8 mouse cellular contexts compared by ENCODE assay signal in genomic region chr15:96488941-96489786, GRCm38 (mm10). TPM values are rescaled to one million over a fixed set of nuclear protein-coding genes. Genes with fewer than 3 reads are reported as not detected.
DNase-seq lines count a peak whose midpoint lies in the region; ATAC-seq and TF ChIP-seq lines count a peak whose summit lies in the region.

No protein-coding gene starts in this region.

- H3K27me3 ChIP-seq in heart, embryonic 15.5 days, result no peaks in the 10 kb centered on the region
- H3K27me3 ChIP-seq in liver, adult 2 months (ENCODE audit: control insufficient read depth, insufficient read depth, low read length), result no peaks in the 10 kb centered on the region
- no peaks in the 10 kb centered on the region for H3K27me3 ChIP-seq in neural tube, embryonic 15.5 days (replicated peaks)

- ATAC-seq in heart, embryonic 15.5 days (replicated peaks; ENCODE audit: insufficient number of reproducible peaks, insufficient read depth, low FRiP score, low read depth), result 0 out of 2 replicates have a peak, but pooled peaks have one; percentile 60
- no peak for ATAC-seq in neural tube, embryonic 15.5 days (ENCODE audit: low FRiP score)

- no peaks in the 10 kb centered on the region for H3K36me3 ChIP-seq in heart, embryonic 15.5 days
- H3K36me3 ChIP-seq in liver, adult 2 months (ENCODE audit: control insufficient read depth, insufficient read depth, low read length), result no peaks in the 10 kb centered on the region
- no peaks in the 10 kb centered on the region for H3K36me3 ChIP-seq in neural tube, embryonic 15.5 days

- TF ChIP-seq CTCF in liver, adult 2 months (IDR thresholded peaks at IDR 0.05; ENCODE audit: low read depth, low read length), result peak; percentile 49

- no peak overlapping the region for H3K9ac ChIP-seq in heart, embryonic 15.5 days
- H3K9ac ChIP-seq in liver, adult 2 months (ENCODE audit: low read depth, low read length), result no peak overlapping the region
- 0 out of 2 replicates have a peak overlapping the region, but pooled peaks have one; percentile 0 for H3K9ac ChIP-seq in neural tube, embryonic 15.5 days (replicated peaks)

- peaks cover 3% of the 10 kb centered on the region; the same call in 1 of the 2 replicates for H3K4me1 ChIP-seq in heart, embryonic 15.5 days (replicated peaks)
- peaks cover 1% of the 10 kb centered on the region; the same call in 1 of the 2 replicates for H3K4me1 ChIP-seq in liver, adult 2 months (ENCODE audit: control insufficient read depth, insufficient read depth, low read length)
- H3K4me1 ChIP-seq in neural tube, embryonic 15.5 days, result peaks cover 41% of the 10 kb centered on the region

- WGBS in heart, embryonic 15.5 days, result 27% methylated on average over 20 of the region's 20 CpGs
- WGBS in liver, adult 2 months, result 44% methylated on average over 20 of the region's 20 CpGs
- WGBS in neural tube, embryonic 15.5 days, result 18% methylated on average over 20 of the region's 20 CpGs

- no peak overlapping the region for H3K27ac ChIP-seq in heart, embryonic 15.5 days
- H3K27ac ChIP-seq in liver, adult 2 months (replicated peaks; ENCODE audit: insufficient read depth, low read depth, low read length), result no peak overlapping the region
- 0 out of 2 replicates have a peak overlapping the region, but pooled peaks have one; percentile 15 for H3K27ac ChIP-seq in neural tube, embryonic 15.5 days (replicated peaks)

- H3K9me3 ChIP-seq in heart, embryonic 15.5 days (replicated peaks), result no peaks in the 10 kb centered on the region
- H3K9me3 ChIP-seq in neural tube, embryonic 15.5 days (replicated peaks), result no peaks in the 10 kb centered on the region

- DNase-seq in adrenal gland, postnatal 10 days, result peak; percentile 22
- DNase-seq in adrenal gland, adult (ENCODE audit: inconsistent age in 2 of 2, low spot score in 1 of 2), result no peak
- peak; percentile 85 for DNase-seq in 3T3-L1 (ENCODE audit: low read depth, low spot score)
- DNase-seq in embryo, embryonic 11.5 days (ENCODE audit: low read depth, low spot score), result peak; percentile 32
- no peak for DNase-seq in liver, adult 2 months (ENCODE audit: extremely low read depth, low read depth, low spot score)
- no peak for DNase-seq in layer of hippocampus, adult 18-20 months (ENCODE audit: low spot score in 2 of 2)

- H3K4me3 ChIP-seq in heart, embryonic 15.5 days, result no peak overlapping the region
- no peak overlapping the region for H3K4me3 ChIP-seq in liver, adult 2 months (ENCODE audit: insufficient read depth, low read depth, low read length)
- no peak overlapping the region; the same call in 1 of the 2 replicates for H3K4me3 ChIP-seq in neural tube, embryonic 15.5 days (replicated peaks)

- H3K79me2 ChIP-seq in liver, adult 2 months (ENCODE audit: control insufficient read depth, insufficient read depth, low read length), result no peaks in the 10 kb centered on the region

- H3K4me2 ChIP-seq in heart, embryonic 15.5 days, result peak overlapping the region; percentile 31
- peak overlapping the region; percentile 50 for H3K4me2 ChIP-seq in neural tube, embryonic 15.5 days

- TF ChIP-seq POLR2A in liver, adult 2 months (IDR thresholded peaks at IDR 0.05; ENCODE audit: extremely low read depth, insufficient read depth, low read length), result no peak

RNA-seq across cellular contexts. Expression of gene Scaf11, which starts 28.5 kb away (rescaled TPM):
- total RNA-seq in adrenal gland, postnatal 10 days (2021), result 10 to 100 TPM; 65.7 to 78.4 TPM
- 51.8 and 55.1 TPM in 2 replicates for polyA plus RNA-seq in heart, embryonic 15.5 days (2015; fragmentation: Nextera tagmentation; extraction: Ambion mirVana)
- 29.2 and 31.1 TPM in 2 replicates for total RNA-seq in liver, adult 2 months (2014; rRNA removed)
- polyA plus RNA-seq in liver, adult 2 months (2012; rRNA removed), result 10.6 and 12.1 TPM in 2 replicates
- 43.8 and 51.4 TPM in 2 replicates for polyA plus RNA-seq in neural tube, embryonic 15.5 days (2015; fragmentation: Nextera tagmentation; extraction: Ambion mirVana)
- 10 to 100 TPM; 56.4 to 57.8 TPM for total RNA-seq in layer of hippocampus, adult 18-20 months (2021)

Comparison
In these comparisons a context has a peak if more than half of its experiments do, and no peak if none do; other contexts are left out.
1. DNase-seq: peak in adrenal gland, postnatal 10 days (single experiment), 3T3-L1 (single experiment) and embryo, embryonic 11.5 days (single experiment); none in adrenal gland, adult (0 of 2), liver, adult 2 months (single experiment) and layer of hippocampus, adult 18-20 months (0 of 2).